Mouse (Mus musculus): ENCODE results near the gene Mob2. TPM values are rescaled to one million over a fixed set of nuclear protein-coding genes. Genes with fewer than 3 reads are reported as not detected.

Gene Mob2
- total and polyA plus RNA-seq, 3 experiments: 22.4 to 30.5 (median 27.3) TPM

- H3K36me3 ChIP-seq (replicated peaks in 1 of 2; ENCODE audit: control insufficient read depth in 1 of 2, insufficient read depth in 1 of 2, low read length in 1 of 2): peaks cover 0 to 53% of the 10 kb centered on the region in 2 experiments
- TF ChIP-seq ZC3H11A (IDR thresholded peaks at IDR 0.05; ENCODE audit: low read depth, low read length): no peak
- no peak for TF ChIP-seq BHLHE40 (IDR thresholded peaks at IDR 0.05; ENCODE audit: low read depth, low read length)
- no peak for TF ChIP-seq POLR2A (IDR thresholded peaks at IDR 0.05; ENCODE audit: low read depth, low read length)
- TF ChIP-seq ETS1 (conservative IDR thresholded peaks at IDR 0.05; ENCODE audit: low read depth, low read length): no peak
- no peak for TF ChIP-seq TCF12 (IDR thresholded peaks at IDR 0.05; ENCODE audit: low read depth, low read length)
- TF ChIP-seq EP300 (IDR thresholded peaks at IDR 0.05; ENCODE audit: low read length): no peak
- no peak for TF ChIP-seq SMC3 (IDR thresholded peaks at IDR 0.05; ENCODE audit: low read depth, low read length)
- TF ChIP-seq JUND (conservative IDR thresholded peaks at IDR 0.05; ENCODE audit: low read depth, low read length): no peak
- no peak for TF ChIP-seq MYC (IDR thresholded peaks at IDR 0.05; ENCODE audit: low read depth, low read length)
- no peak for TF ChIP-seq POLR2AphosphoS2 (IDR thresholded peaks at IDR 0.05; ENCODE audit: low read depth, low read length)
- no peak for TF ChIP-seq CTCF (conservative IDR thresholded peaks at IDR 0.05 in 1 of 2, IDR thresholded peaks at IDR 0.05 in 1 of 2; ENCODE audit: low read depth in 2 of 2, low read length in 2 of 2)
- TF ChIP-seq E2F4 (IDR thresholded peaks at IDR 0.05; ENCODE audit: insufficient replicate concordance, low read depth, low read length): no peak
- TF ChIP-seq ZNF384 (IDR thresholded peaks at IDR 0.05; ENCODE audit: low read depth, low read length): no peak
- no peak for TF ChIP-seq ZMIZ1 (IDR thresholded peaks at IDR 0.05; ENCODE audit: low read depth, low read length)
- TF ChIP-seq TBP (conservative IDR thresholded peaks at IDR 0.05; ENCODE audit: low read depth, low read length): no peak
- TF ChIP-seq IRF4 (IDR thresholded peaks at IDR 0.05; ENCODE audit: low read depth, low read length): no peak
- in situ Hi-C loops (cut with MboI; ENCODE audit: low pct_ligation_motif_present, low pct_unique_long_range_greater_than_20kb, low sequenced_read_pairs): no loop called here
- no peak for DNase-seq (ENCODE audit: extremely low read depth)
- dilution Hi-C loops (cut with MboI; ENCODE audit: extremely low pct_ligation_motif_present, extremely low pct_unique_long_range_greater_than_20kb, low sequenced_read_pairs): no loop called here
- H3K9ac ChIP-seq (ENCODE audit: insufficient read depth, low read depth): no peak overlapping the region
- H3K9me3 ChIP-seq (replicated peaks; ENCODE audit: low read length): no peaks in the 10 kb centered on the region
- H3K4me3 ChIP-seq (replicated peaks in 1 of 3; ENCODE audit: low read depth in 2 of 3, low read length in 2 of 3, poor library complexity in 1 of 3): no peak overlapping the region
- no peak overlapping the region for H3K27ac ChIP-seq (ENCODE audit: insufficient read depth, low read depth)
- no peaks in the 10 kb centered on the region for H3K27me3 ChIP-seq (replicated peaks)
- peaks cover 2% of the 10 kb centered on the region; the same call in 1 of the 2 replicates for H3K79me2 ChIP-seq (replicated peaks; ENCODE audit: control insufficient read depth, extremely low read depth, insufficient read depth, poor library complexity, severe bottlenecking)
- H3K4me1 ChIP-seq (ENCODE audit: control insufficient read depth in 1 of 2, insufficient read depth in 2 of 2): peaks cover 0 to 10% of the 10 kb centered on the region in 2 experiments; a peak in 1 of 4 replicates
- H3K4me2 ChIP-seq (ENCODE audit: insufficient read depth, low read depth, poor library complexity, severe bottlenecking): no peak overlapping the region
Observed at GRCm38 (mm10) chr7:142034198-142034597, 26.7 kb downstream of the Mob2 start.

GRCm38 (mm10) chr7:142030073-142030472, 30.8 kb downstream of the Mob2 start:
- Histone ChIP-seq H3K27ac (ENCODE audit: insufficient read depth, low read depth) (no peak overlapping the region), H3K9me3 (replicated peaks; ENCODE audit: low read length) (no peaks in the 10 kb centered on the region), H3K9ac (ENCODE audit: insufficient read depth, low read depth) (no peak overlapping the region), H3K4me2 (ENCODE audit: insufficient read depth, low read depth, poor library complexity, severe bottlenecking) (no peak overlapping the region), H3K79me2 (replicated peaks; ENCODE audit: control insufficient read depth, extremely low read depth, insufficient read depth, poor library complexity, severe bottlenecking) (0 out of 2 replicates have a peak, but pooled peaks cover 5% of the 10 kb centered on the region), H3K27me3 (replicated peaks) (no peaks in the 10 kb centered on the region), H3K36me3 (replicated peaks in 1 of 2; ENCODE audit: control insufficient read depth in 1 of 2, insufficient read depth in 1 of 2, low read length in 1 of 2) (peaks cover 0 to 40% of the 10 kb centered on the region in 2 experiments), H3K4me3 (replicated peaks in 1 of 3; ENCODE audit: low read depth in 2 of 3, low read length in 2 of 3, poor library complexity in 1 of 3) (no peak overlapping the region), H3K4me1 (ENCODE audit: control insufficient read depth in 1 of 2, insufficient read depth in 2 of 2) (no peaks in the 10 kb centered on the region)
- dilution Hi-C loops (cut with MboI; ENCODE audit: extremely low pct_ligation_motif_present, extremely low pct_unique_long_range_greater_than_20kb, low sequenced_read_pairs) (no loop called here), in situ Hi-C loops (cut with MboI; ENCODE audit: low pct_ligation_motif_present, low pct_unique_long_range_greater_than_20kb, low sequenced_read_pairs) (no loop called here)
- TF ChIP-seq MAX (IDR thresholded peaks at IDR 0.05; ENCODE audit: low read length): no peak
- no peak for TF ChIP-seq GABPA (IDR thresholded peaks at IDR 0.05; ENCODE audit: insufficient replicate concordance, low read depth, low read length)
- TF ChIP-seq ZC3H11A (IDR thresholded peaks at IDR 0.05; ENCODE audit: low read depth, low read length): no peak
- TF ChIP-seq ZNF384 (IDR thresholded peaks at IDR 0.05; ENCODE audit: low read depth, low read length): no peak
- no peak for TF ChIP-seq E2F4 (IDR thresholded peaks at IDR 0.05; ENCODE audit: insufficient replicate concordance, low read depth, low read length)
- TF ChIP-seq USF2 (conservative IDR thresholded peaks at IDR 0.05; ENCODE audit: low read depth, low read length): no peak
- TF ChIP-seq CTCF (conservative IDR thresholded peaks at IDR 0.05 in 1 of 2, IDR thresholded peaks at IDR 0.05 in 1 of 2; ENCODE audit: low read depth in 2 of 2, low read length in 2 of 2): no peak
- no peak for TF ChIP-seq NRF1 (IDR thresholded peaks at IDR 0.05; ENCODE audit: low read depth, low read length)
- TF ChIP-seq JUN (IDR thresholded peaks at IDR 0.05; ENCODE audit: insufficient read depth, low read depth, low read length): no peak
- TF ChIP-seq JUND (conservative IDR thresholded peaks at IDR 0.05; ENCODE audit: low read depth, low read length): no peak
- no peak for TF ChIP-seq CHD2 (IDR thresholded peaks at IDR 0.05; ENCODE audit: low read length)
- TF ChIP-seq ETS1 (conservative IDR thresholded peaks at IDR 0.05; ENCODE audit: low read depth, low read length): no peak
- no peak for TF ChIP-seq SMC3 (IDR thresholded peaks at IDR 0.05; ENCODE audit: low read depth, low read length)
- no peak for TF ChIP-seq MYC (IDR thresholded peaks at IDR 0.05; ENCODE audit: low read depth, low read length)
- TF ChIP-seq PAX5 (IDR thresholded peaks at IDR 0.05; ENCODE audit: low read length): no peak
- TF ChIP-seq TBP (conservative IDR thresholded peaks at IDR 0.05; ENCODE audit: low read depth, low read length): no peak
- TF ChIP-seq IRF4 (IDR thresholded peaks at IDR 0.05; ENCODE audit: low read depth, low read length): no peak
- TF ChIP-seq NELFE (IDR thresholded peaks at IDR 0.05; ENCODE audit: low read depth, low read length): no peak
- DNase-seq (ENCODE audit: extremely low read depth): no peak
